Mouse (Mus musculus): ENCODE results near the gene Pimreg.

DNA sequence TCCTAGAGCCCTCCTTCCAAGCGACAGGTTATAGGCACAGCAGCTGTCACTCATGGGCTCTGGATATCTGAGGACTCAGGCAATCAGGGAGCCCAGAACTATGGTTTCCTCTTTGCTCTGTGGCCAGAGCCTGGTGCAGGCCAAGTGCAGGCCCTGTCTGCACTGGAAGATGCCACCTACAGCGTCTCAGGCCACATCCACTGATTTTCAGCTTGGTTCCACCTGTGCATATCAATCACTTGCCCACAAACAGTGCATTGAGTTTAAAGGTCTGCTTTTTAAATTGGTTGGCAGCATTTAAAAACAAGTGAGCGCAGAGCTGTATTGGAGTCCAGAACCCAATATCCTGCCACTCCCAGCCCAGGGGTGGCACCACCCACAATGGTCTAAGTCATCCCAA, 9.2 kb upstream of the Pimreg start:
- no peak for TF ChIP-seq POLR2A (IDR thresholded peaks at IDR 0.05; ENCODE audit: low read depth, low read length)
- no peak for TF ChIP-seq CTCF (IDR thresholded peaks at IDR 0.05; ENCODE audit: borderline replicate concordance, insufficient read depth, low read length)

All from embryonic fibroblast, embryonic 13.5 days (primary cell).